Mouse (Mus musculus): ENCODE results near the gene Eef2. TPM values are rescaled to one million over a fixed set of nuclear protein-coding genes. Genes with fewer than 3 reads are reported as not detected.
"Not testable (repeated sequence)": the region's sequence is repeated elsewhere in the genome, so short reads cannot be mapped to it uniquely, and the experiment has no call there.

The Eef2 gene
- polyA plus RNA-seq, 1 experiment from 2014 or later: 515 TPM

- Histone ChIP-seq H3K27ac (peak overlapping the region; percentile 51; the same call in 1 of the 2 replicates), H3K9me3 (no peaks in the 10 kb centered on the region), H3K9ac (no peak overlapping the region), H3K4me1 (replicated peaks) (peaks cover 7% of the 10 kb centered on the region), H3K27me3 (replicated peaks) (no peaks in the 10 kb centered on the region), H3K4me3 (replicated peaks) (no peak overlapping the region), H3K4me2 (replicated peaks) (no peak overlapping the region; the same call in 1 of the 2 replicates), H3K36me3 (no peaks in the 10 kb centered on the region)
- peak; percentile 88 for ATAC-seq
- 74% methylated on average over 5 of the region's 5 CpGs for WGBS
Observed at GRCm38 (mm10) chr10:81221402-81222015, 45.1 kb downstream of the Eef2 start.

GRCm38 (mm10) chr10:81223731-81224130 lies 47.3 kb downstream of the Eef2 start:
- 64% methylated on average over 2 of the region's 2 CpGs for WGBS
- H3K4me2 ChIP-seq (replicated peaks); ATAC-seq; H3K4me1 ChIP-seq (replicated peaks); H3K27ac ChIP-seq; H3K36me3 ChIP-seq; H3K4me3 ChIP-seq (replicated peaks); H3K9ac ChIP-seq; H3K9me3 ChIP-seq; H3K27me3 ChIP-seq (replicated peaks): not testable (repeated sequence)

GRCm38 (mm10) chr10:81229735-81230437 lies 53.5 kb downstream of the Eef2 start:
- peaks cover 22% of the 10 kb centered on the region for H3K4me1 ChIP-seq (replicated peaks)
- H3K27me3 ChIP-seq (replicated peaks): peaks cover 31% of the 10 kb centered on the region
- H3K4me3 ChIP-seq (replicated peaks): peak overlapping the region; percentile 19
- no peaks in the 10 kb centered on the region for H3K9me3 ChIP-seq
- 18% methylated on average over 20 of the region's 20 CpGs for WGBS
- peak overlapping the region; percentile 5; the same call in 1 of the 2 replicates for H3K9ac ChIP-seq
- H3K4me2 ChIP-seq (replicated peaks): peak overlapping the region; percentile 14
- no peak overlapping the region for H3K27ac ChIP-seq
- no peak for ATAC-seq
- H3K36me3 ChIP-seq: no peaks in the 10 kb centered on the region

GRCm38 (mm10) chr10:81230438-81231332 lies 54.3 kb downstream of the Eef2 start, which contains the start of gene Atcay:
Gene Atcay (minus strand): TSS chr10:81230833.
- Histone ChIP-seq H3K27me3 (replicated peaks) (peaks cover 31% of the 10 kb centered on the region), H3K9ac (peak within 1 kb of the TSS; percentile 5; the same call in 1 of the 2 replicates), H3K9me3 (no peaks in the 10 kb centered on the region), H3K4me3 (replicated peaks) (peak within 1 kb of the TSS; percentile 19), H3K4me1 (replicated peaks) (peaks cover 22% of the 10 kb centered on the region), H3K36me3 (no peaks in the 10 kb centered on the region), H3K4me2 (replicated peaks) (peak within 1 kb of the TSS; percentile 14), H3K27ac (no peak within 1 kb of the TSS)
- no peak for ATAC-seq
- 13% methylated on average over 27 of the region's 27 CpGs for WGBS

- Histone ChIP-seq H3K9ac (no peak overlapping the region), H3K4me1 (replicated peaks) (peaks cover 22% of the 10 kb centered on the region), H3K36me3 (no peaks in the 10 kb centered on the region), H3K27ac (no peak overlapping the region), H3K9me3 (no peaks in the 10 kb centered on the region), H3K27me3 (replicated peaks) (peaks cover 31% of the 10 kb centered on the region), H3K4me2 (replicated peaks) (no peak overlapping the region), H3K4me3 (replicated peaks) (no peak overlapping the region)
- ATAC-seq: no peak
- 53% methylated on average over 7 of the region's 7 CpGs for WGBS
Observed at GRCm38 (mm10) chr10:81231436-81231835, 55.0 kb downstream of the Eef2 start.

Other genes starting within 250 kb of the Eef2 start
- gene Gadd45b, start 246.6 kb upstream of the Eef2 start, polyA plus RNA-seq (2015; fragmentation: Nextera tagmentation; extraction: Ambion mirVana): 26.6 and 29.9 TPM in 2 replicates
- 4.5 and 4.7 TPM in 2 replicates for gene Gng7, start 161.7 kb upstream of the Eef2 start, polyA plus RNA-seq (2015; fragmentation: Nextera tagmentation; extraction: Ambion mirVana)
- 0.94 and 1.2 TPM in 2 replicates for gene Diras1, start 151.0 kb upstream of the Eef2 start, polyA plus RNA-seq (2015; fragmentation: Nextera tagmentation; extraction: Ambion mirVana)
- 15.0 and 18.2 TPM in 2 replicates for gene Slc39a3, start 139.2 kb upstream of the Eef2 start, polyA plus RNA-seq (2015; fragmentation: Nextera tagmentation; extraction: Ambion mirVana)
- gene Sgta, start 116.5 kb upstream of the Eef2 start, polyA plus RNA-seq (2015; fragmentation: Nextera tagmentation; extraction: Ambion mirVana): 166 and 183 TPM in 2 replicates
- gene Thop1, start 106.6 kb upstream of the Eef2 start, polyA plus RNA-seq (2015; fragmentation: Nextera tagmentation; extraction: Ambion mirVana): 57.1 and 60.1 TPM in 2 replicates
- 48.2 and 57.8 TPM in 2 replicates for gene Creb3l3, start 77.8 kb upstream of the Eef2 start, polyA plus RNA-seq (2015; fragmentation: Nextera tagmentation; extraction: Ambion mirVana)
- gene Map2k2, start 70.7 kb upstream of the Eef2 start, polyA plus RNA-seq (2015; fragmentation: Nextera tagmentation; extraction: Ambion mirVana): 190 and 208 TPM in 2 replicates
- gene Zbtb7a, start 41.4 kb upstream of the Eef2 start, polyA plus RNA-seq (2015; fragmentation: Nextera tagmentation; extraction: Ambion mirVana): 52.5 and 53.0 TPM in 2 replicates
- 47.2 and 58.4 TPM in 2 replicates for gene Pias4, start 8.7 kb upstream of the Eef2 start, polyA plus RNA-seq (2015; fragmentation: Nextera tagmentation; extraction: Ambion mirVana)
- gene Dapk3, start 6.4 kb downstream of the Eef2 start, polyA plus RNA-seq (2015; fragmentation: Nextera tagmentation; extraction: Ambion mirVana): 56.6 and 62.7 TPM in 2 replicates
- gene 4930442H23Rik, start 7.2 kb downstream of the Eef2 start, polyA plus RNA-seq (2015; fragmentation: Nextera tagmentation; extraction: Ambion mirVana): 0.13 and 0.15 TPM in 2 replicates
- gene Nmrk2, start 25.4 kb downstream of the Eef2 start, polyA plus RNA-seq (2015; fragmentation: Nextera tagmentation; extraction: Ambion mirVana): 0.14 TPM in 1 of 2 replicates, not detected in the other
- 1.7 TPM in 2 replicates for gene Atcay, start 54.2 kb downstream of the Eef2 start, polyA plus RNA-seq (2015; fragmentation: Nextera tagmentation; extraction: Ambion mirVana)
- 7.9 and 9.2 TPM in 2 replicates for gene Zfr2, start 56.5 kb downstream of the Eef2 start, polyA plus RNA-seq (2015; fragmentation: Nextera tagmentation; extraction: Ambion mirVana)
- gene Matk, start 76.3 kb downstream of the Eef2 start, polyA plus RNA-seq (2015; fragmentation: Nextera tagmentation; extraction: Ambion mirVana): 2.2 and 2.4 TPM in 2 replicates
- gene Mrpl54, start 90.3 kb downstream of the Eef2 start, polyA plus RNA-seq (2015; fragmentation: Nextera tagmentation; extraction: Ambion mirVana): 242 and 245 TPM in 2 replicates
- gene Apba3, start 90.3 kb downstream of the Eef2 start, polyA plus RNA-seq (2015; fragmentation: Nextera tagmentation; extraction: Ambion mirVana): 55.1 and 69.2 TPM in 2 replicates
- 47.0 and 53.3 TPM in 2 replicates for gene Tjp3, start 115.0 kb downstream of the Eef2 start, polyA plus RNA-seq (2015; fragmentation: Nextera tagmentation; extraction: Ambion mirVana)
- 41.2 and 42.7 TPM in 2 replicates for gene Pip5k1c, start 116.3 kb downstream of the Eef2 start, polyA plus RNA-seq (2015; fragmentation: Nextera tagmentation; extraction: Ambion mirVana)
- 38.7 and 39.5 TPM in 2 replicates for gene Cactin, start 144.5 kb downstream of the Eef2 start, polyA plus RNA-seq (2015; fragmentation: Nextera tagmentation; extraction: Ambion mirVana)
- gene Tbxa2r, start 152.1 kb downstream of the Eef2 start, polyA plus RNA-seq (2015; fragmentation: Nextera tagmentation; extraction: Ambion mirVana): 21.3 and 21.7 TPM in 2 replicates
- gene Gipc3, start 166.6 kb downstream of the Eef2 start, polyA plus RNA-seq (2015; fragmentation: Nextera tagmentation; extraction: Ambion mirVana): 0.06 TPM in 1 of 2 replicates, not detected in the other
- 71.2 and 71.7 TPM in 2 replicates for gene Hmg20b, start 173.8 kb downstream of the Eef2 start, polyA plus RNA-seq (2015; fragmentation: Nextera tagmentation; extraction: Ambion mirVana)
- 19.9 and 23.8 TPM in 2 replicates for gene Mfsd12, start 180.9 kb downstream of the Eef2 start, polyA plus RNA-seq (2015; fragmentation: Nextera tagmentation; extraction: Ambion mirVana)
- gene 4930404N11Rik, start 189.2 kb downstream of the Eef2 start, polyA plus RNA-seq (2015; fragmentation: Nextera tagmentation; extraction: Ambion mirVana): 1.0 and 2.2 TPM in 2 replicates
- gene Fzr1, start 201.9 kb downstream of the Eef2 start, polyA plus RNA-seq (2015; fragmentation: Nextera tagmentation; extraction: Ambion mirVana): 83.2 and 85.7 TPM in 2 replicates
- 89.2 and 100 TPM in 2 replicates for gene Dohh, start 207.8 kb downstream of the Eef2 start, polyA plus RNA-seq (2015; fragmentation: Nextera tagmentation; extraction: Ambion mirVana)
- 2.8 and 3.6 TPM in 2 replicates for gene Gm48551, start 207.8 kb downstream of the Eef2 start, polyA plus RNA-seq (2015; fragmentation: Nextera tagmentation; extraction: Ambion mirVana)
- 1.4 TPM in 1 of 2 replicates, not detected in the other for gene Gm48552, start 212.4 kb downstream of the Eef2 start, polyA plus RNA-seq (2015; fragmentation: Nextera tagmentation; extraction: Ambion mirVana)
- gene Smim24, start 216.4 kb downstream of the Eef2 start, polyA plus RNA-seq (2015; fragmentation: Nextera tagmentation; extraction: Ambion mirVana): 235 and 288 TPM in 2 replicates